Mouse (Mus musculus) left cerebral cortex, postnatal 4 days (tissue): ENCODE results near the gene Zc3h13. TPM values are rescaled to one million over a fixed set of nuclear protein-coding genes. Genes with fewer than 3 reads are reported as not detected.

Experiments
- DNase-seq: peaks from one replicate; pipeline ENCODE4 v3.0.0-alpha.2; 2022
- intact Hi-C: fragments of 180-260 bp; cut with DNase I; formaldehyde crosslinking; loops from one replicate; pipeline ENCODE4 v1.15.1; 2025
- total RNA-seq, 2 experiments: library from RNA; stranded (reverse); gene quantifications; 2 replicates each; pipeline ENCODE4 v1.2.3; 2021

Zc3h13 gene
- total RNA-seq, result 10 to 100 TPM; 57.0 to 66.0 TPM

DNA sequence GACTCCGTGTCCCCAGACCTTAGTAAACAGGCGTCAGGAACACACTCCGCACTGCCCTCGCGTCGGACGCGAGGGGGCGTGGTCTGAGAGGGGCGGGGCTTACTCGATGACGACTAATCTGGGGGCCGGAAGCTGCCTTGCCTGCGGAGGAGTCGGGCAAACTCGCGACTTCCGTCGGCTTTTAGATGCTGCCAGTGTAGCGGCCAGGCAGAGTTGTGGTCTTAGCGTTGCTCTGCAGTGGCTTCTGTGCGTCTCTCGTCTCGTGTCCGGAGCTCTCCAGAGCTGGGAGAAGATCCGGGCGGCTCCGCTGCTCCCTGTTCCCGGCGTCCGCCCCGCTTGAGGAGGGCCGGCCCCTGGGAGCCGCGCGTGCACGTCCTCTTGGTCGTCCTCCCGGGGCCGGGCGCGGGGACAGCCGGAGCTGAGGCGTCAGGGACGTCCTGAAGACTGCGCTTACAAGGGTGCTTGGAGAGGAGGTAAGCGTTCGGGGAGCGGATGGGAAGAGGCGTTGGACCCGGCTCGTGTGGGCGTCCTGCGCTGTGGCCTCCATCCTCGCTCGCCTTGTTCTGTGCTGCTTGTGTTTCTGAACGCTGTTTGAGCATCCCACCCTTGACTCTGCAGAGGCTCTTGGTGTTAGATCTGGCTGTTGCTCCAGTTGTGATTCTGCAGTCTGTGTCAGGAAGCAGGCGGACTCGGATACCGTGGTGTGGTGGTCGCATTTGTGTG is at the start of gene Zc3h13:
Gene Zc3h13 (plus strand): TSS at position 181 of the 723 bp plus-strand sequence.
- DNase-seq, result peak; percentile 97
- intact Hi-C loops, result loop anchor here (10.0 kb wide), 1 partner anchor 90 kb away; no protein-coding TSS in a partner anchor

DNA sequence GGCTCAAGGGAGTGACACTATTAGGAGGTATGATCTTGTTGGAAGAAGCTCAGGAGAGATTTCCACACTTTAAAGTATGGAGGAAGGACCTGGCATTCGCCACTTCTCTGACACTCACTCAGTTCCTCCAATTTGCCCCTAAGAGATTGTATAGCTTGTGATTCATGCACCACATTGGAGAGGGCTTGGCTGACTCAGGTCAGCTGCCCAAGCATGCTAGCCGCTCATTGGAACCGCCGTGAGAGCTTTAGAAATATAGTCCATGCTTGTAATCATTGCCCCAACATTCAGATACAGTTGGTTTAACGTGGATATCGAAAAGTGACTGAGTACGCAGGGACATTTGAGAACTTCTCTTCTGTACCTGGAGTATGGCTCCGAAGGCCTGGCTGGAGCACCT is 48.6 kb upstream of the Zc3h13 start:
- intact Hi-C loops, result no loop called here
- no peak for DNase-seq

DNA sequence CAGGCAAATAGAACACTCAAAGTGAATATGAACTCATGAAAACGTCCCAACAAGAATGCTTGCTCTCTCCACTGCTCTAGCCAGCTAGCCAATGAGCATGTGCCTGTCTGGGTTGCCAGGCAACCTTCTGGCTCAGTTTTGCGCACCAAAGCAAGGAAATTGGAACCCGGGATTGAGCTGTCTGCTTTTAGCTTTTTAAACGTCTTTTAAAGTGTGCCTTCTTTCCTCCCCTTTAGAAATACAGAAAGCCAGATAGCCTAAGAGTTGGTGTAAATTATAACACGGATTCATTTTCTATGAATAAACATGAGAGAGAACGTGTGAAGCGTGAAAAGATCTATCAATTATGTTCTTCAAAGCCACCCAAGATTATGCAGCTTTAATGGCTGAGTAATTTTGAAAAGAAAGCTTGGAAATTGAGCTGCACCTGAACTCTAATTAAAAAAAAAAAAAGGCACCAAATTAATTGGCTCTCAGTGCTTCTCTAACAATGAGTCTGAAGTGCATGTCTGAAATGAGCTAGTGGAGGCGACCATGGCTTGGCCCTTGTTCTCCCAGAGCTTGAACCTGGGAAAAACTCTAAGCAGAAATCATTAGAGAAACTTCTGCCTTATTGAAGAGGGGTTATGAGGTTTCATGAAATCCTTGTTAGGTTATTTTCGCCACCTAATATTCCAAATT is 48.1 kb upstream of the Zc3h13 start:
- intact Hi-C loops, result no loop called here
- peak; percentile 24 for DNase-seq

DNA sequence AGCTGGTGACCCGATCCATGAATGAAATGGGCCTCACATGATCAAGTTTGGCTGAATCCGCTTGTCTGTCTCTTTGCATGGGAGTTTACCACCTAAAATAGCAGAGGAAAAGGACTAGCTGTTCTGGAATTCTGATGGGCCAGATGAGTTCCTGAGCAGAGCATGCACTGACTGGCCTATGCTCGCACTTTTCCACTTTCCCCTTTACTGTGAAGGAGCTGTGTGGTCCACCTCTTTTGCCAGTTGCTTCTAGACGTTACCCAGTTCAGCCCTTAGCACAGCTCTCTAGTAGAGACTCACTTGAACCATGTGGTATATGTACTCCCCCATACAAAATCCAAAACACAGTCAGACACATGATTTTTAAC is 47.6 kb upstream of the Zc3h13 start:
- no peak for DNase-seq
- intact Hi-C loops, result no loop called here

DNA sequence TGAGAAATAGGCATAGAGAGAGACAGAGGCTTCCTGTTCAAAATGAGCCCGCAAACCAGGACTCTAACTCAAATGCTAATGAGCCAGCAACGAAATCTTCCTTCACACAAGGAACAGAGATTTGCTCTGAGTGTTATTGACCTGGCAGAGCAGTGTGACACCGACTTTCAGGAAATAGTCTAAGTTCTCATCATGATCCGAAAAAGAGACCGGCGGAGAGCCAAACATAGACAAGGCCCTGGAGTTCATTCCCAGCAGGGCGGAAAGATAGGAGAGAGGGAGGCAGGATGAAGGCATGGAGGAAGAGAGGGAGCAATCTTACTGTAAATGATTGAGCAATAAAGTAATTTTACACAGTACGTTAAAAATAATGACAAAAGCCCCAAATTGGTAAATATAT is 47.1 kb upstream of the Zc3h13 start:
- intact Hi-C loops, result no loop called here
- no peak for DNase-seq

DNA sequence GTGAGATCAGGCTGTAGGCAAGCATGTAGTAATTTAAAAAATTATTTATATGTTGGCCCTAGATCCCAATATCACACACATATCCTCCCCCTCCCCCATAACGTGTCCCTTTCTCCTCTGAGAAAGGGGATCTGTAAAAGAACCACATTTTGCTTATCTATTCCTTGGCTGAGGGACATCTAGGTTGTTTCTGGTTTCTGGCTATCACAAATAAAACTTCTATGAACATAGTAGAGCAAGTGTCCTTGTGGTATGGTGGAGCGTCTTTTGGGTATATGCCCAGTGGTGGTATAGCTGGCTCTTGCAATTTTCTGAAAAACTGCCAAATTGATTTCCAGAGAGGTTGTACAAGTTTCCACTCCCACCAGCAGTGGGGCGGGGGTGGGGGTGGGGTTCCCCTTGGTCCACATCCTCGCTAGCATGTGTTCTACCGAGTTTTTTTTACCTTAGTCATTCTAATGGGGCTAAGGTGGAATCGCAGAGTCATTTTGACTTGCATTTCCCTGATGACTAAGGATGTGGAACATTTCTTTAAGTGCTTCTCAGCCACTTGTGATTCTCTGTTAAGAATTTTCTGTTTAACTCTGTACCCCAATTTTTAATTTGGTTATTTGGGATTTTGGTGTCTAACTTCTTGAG is 46.0 kb upstream of the Zc3h13 start:
- intact Hi-C loops, result no loop called here
- no peak for DNase-seq

DNA sequence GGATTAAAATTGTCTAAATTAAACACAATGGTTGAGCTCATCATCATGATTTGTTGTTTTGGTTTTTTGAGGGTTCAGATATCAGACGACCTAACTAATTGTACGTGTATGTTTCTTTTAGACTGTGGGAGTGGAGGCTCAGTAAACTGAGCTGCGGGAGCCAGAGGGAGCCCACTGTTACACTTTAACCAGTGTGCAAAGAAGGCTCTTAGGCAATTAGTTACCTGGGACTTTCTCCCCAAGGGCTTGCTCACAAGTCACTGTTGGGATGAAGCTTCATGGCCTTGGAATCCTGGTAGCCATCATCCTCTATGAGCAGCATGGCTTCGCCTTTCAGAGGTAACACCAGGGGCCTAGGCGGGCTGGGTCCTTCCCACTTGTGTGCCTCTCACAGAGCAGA is 42.1 kb upstream of the Zc3h13 start, which contains the start of gene Cpb2:
Gene Cpb2 (plus strand): TSS at position 201 of the 400 bp plus-strand sequence.
- DNase-seq, result no peak
- intact Hi-C loops, result no loop called here

DNA sequence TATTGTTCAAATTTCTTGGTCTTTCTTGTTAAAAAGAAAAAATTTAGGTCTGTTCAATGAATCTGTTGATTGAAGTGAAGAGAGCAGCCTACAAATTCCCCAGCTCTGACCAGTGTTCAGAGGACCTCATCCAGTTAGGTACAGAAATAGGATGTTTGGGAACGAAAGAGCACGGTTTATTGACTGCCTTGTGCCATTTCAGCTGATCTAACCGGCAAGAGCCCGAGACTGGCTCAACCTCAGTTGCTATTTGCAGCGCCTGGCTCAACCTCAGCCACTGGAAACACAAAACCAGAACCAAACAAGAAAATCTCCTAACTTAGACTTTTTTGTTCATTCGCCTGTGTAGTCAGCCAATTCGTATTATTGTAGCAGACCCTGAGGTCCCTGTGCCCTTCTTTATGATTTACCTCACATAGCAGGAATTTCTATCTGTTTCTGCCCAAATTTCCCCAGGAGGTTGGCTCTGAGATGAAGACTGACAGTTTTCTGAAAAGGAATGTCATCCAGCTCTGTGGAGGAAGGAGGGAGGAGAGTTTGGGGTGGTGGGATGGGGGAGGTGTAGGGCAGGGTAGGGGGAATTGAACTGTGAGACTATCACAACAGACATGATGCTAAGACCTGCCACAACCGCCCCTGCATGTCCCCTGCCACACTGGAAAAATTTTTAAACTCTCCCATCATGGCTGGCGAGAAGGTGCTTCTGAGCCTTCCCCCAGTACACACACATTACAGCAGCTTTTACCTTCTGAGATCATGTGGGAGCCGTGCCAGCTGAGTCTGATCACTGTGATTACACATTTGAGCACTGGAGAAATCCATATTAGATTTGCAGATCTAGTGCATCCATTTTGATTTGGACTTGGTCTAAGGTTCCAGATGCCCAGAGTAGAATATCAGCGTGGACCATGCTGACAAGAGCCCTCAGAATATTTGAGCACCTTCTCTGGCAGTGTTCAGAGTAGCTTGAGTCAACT is 37.9 kb upstream of the Zc3h13 start:
- intact Hi-C loops, result no loop called here
- no peak for DNase-seq

DNA sequence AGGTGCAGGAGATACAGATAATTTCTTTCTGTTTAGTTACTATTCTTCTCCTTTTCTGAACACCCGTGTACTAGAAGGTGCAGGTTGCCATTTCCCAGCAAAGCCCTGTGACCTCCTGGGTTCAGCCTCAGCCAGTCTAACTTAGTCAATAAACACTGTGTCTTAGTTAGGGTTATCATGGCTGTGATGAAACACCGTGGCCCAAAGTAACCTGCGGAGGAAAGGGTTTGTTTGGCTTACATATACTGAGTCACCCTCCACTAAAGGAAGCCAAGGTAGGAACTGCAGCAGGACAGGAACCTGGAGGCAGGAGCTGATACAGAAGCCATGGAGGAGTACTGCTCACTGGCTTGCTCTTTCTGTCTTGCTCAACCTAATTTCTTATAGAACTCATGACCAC is 33.7 kb upstream of the Zc3h13 start:
- DNase-seq, result no peak
- intact Hi-C loops, result no loop called here

DNA sequence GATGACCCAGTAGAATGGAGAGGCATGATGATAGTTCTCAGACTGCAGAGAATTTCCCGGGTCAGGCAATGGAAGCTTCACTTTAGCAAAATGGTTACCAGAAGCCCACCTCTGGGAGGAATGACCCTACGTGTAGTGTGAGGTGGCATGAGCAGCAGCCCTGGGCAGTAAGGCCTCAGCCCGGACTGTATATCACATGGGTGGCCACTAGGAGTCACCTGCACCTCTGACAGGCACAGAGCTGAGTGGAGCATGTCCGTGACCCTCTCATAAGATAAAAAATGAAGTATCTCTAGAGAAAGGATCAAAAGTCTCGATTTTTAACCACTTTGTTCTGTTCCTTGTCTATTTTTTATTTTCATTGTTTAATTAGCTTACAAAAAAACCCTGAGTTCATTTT is 27.7 kb upstream of the Zc3h13 start:
- intact Hi-C loops, result no loop called here
- peak; percentile 6 for DNase-seq

DNA sequence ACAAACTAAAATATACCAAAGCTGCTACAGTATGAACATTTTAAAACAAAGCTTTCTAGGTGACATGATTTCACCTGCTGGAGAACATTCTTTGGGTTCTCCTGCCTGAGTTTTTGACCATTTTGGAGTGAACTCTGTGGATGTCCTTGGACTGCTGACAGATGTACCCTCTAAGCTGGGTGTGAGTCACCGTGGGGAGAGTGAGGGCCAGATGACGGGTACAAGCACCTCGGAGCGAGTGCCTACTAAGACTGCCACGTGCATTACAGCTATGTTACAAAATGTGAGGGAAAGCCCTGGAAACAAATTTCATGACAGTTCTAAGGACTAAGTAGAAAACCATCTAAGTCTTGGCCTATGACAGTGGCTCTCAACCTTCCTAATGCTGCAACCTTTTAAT is 14.6 kb upstream of the Zc3h13 start:
- intact Hi-C loops, result no loop called here

DNA sequence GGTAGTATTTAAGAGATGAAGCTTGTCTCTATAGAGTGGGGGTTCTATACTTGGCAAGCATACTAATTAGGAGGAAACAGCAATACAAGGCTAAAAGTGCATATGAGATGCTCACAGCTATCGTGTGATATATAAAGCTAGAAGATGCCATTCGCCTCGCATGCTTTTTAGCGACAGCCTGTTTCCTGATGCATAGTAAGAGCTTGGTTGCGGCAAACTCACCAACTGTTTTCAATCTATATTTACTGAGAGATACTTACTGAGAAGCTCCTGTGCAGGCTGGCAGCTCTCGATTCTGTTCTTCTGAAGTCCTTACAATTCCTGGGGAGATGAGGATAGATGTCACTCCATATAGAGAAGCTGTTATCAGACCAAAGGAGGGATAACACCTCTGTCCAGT is 4.5 kb upstream of the Zc3h13 start:
- intact Hi-C loops, result loop anchor here (10.0 kb wide), 1 partner anchor 85 kb away; no protein-coding TSS in a partner anchor
- DNase-seq, result no peak

More for the DNA sequence above, 14.6 kb upstream of the Zc3h13 start:
- no peak for DNase-seq

DNA sequence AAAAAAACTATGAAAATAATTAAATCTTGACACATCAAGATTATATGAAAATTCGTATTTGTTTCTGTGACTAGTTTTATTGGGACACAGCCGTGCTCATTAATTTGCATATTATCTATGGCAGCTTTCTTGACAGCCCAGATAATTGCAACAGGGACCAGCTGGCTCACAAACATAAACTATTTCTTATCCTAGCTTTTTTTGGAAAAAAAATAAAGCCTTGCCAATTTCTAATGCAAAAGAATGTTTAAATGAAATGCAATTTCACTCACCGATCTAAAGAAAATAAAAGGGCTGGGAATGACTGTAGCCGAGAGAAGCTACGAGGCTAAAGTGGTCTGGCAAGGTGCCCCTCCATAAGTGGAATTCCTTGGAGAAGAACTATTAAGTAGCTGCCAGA is 3.8 kb upstream of the Zc3h13 start:
- intact Hi-C loops, result loop anchor here (10.0 kb wide), 1 partner anchor 86 kb away; no protein-coding TSS in a partner anchor
- no peak for DNase-seq

DNA sequence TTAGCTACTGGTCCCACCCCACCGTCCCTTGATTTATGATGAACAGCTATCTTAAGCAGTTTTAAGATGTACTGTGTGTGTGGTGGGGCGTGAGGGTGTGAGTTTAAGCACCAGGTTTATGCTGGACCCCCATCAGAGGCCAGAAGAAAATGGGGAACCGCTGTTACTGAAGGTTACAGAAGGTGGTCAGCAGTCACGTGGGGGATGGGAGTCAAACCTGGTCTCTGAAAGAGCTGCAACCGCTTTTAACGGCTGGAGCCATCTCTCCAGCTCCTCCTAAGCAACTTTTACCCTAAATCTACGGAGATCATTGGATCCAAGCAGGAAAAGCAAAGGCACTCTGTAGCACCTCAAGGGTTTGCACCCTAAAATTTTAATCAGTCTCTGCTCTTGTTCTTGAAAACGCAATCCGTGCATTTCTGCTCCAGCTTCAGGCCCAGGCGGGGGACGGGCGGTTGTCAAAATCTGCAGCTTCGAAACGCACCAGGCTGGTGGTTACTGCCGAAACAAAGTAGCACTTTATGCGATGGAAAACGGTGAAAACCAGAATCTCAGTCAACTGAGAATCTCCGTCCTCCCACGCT is 472 bp upstream of the Zc3h13 start:
- intact Hi-C loops, result loop anchor here (10.0 kb wide), 1 partner anchor 89 kb away; no protein-coding TSS in a partner anchor
- peak; percentile 20 for DNase-seq

DNA sequence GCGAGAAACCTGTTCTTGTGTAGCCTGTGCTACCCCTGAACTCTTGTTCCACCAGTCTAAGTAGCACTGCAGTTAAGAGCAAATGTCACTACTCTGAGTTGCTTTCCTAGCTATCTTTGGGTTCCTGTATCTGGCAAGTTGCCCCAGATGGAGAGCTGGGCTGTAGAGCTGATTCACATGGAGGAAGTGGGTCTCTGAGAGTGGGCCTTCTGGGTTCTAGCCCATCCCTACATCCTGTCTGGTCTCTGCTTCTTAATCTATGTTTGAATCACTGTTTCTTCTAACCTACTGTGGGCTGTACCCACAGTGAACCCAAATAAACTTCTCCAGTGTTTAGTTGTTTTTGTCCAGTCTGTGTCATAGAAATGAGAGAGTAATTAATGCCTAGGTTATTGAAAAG is 16.9 kb downstream of the Zc3h13 start:
- intact Hi-C loops, result no loop called here
- no peak for DNase-seq

DNA sequence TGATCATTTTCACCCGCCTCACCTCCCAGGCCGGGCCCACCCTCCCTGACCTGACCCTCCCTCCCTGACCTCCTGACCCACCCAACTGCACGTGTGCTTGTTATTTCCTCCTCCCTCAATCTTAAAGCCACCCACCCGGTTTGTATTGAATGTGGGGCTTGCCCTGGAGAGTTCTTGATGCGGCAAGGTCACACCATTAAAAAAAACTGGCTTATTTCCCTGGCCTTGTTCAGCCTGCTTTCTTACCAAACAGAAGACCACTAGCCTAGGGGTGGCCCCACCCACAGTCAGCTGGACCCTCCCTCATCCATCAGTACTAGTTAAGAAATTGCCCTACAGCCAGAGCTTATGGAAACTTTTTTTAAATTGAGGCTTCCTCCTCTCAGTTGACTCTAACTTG is 19.6 kb downstream of the Zc3h13 start:
- no peak for DNase-seq
- intact Hi-C loops, result no loop called here

DNA sequence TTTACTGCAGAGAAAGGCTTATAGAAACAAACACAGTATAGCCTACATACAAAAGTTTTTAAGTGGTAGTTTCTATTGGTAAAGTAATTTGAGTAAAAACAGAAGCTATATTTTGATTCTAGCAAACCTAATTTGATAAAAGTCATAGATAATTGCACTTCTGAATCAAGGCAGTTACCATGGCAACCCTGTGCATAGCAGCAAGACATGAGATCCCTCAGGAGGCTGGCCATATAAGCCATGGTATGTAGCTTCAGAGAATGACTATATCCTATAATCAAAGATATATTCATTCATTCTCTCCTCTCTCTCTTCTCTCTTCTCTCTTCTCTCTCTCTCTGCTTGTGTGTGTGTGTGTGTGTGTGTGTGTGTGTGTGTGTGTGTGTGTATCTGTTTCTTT is 23.7 kb downstream of the Zc3h13 start:
- DNase-seq, result no peak
- intact Hi-C loops, result no loop called here

DNA sequence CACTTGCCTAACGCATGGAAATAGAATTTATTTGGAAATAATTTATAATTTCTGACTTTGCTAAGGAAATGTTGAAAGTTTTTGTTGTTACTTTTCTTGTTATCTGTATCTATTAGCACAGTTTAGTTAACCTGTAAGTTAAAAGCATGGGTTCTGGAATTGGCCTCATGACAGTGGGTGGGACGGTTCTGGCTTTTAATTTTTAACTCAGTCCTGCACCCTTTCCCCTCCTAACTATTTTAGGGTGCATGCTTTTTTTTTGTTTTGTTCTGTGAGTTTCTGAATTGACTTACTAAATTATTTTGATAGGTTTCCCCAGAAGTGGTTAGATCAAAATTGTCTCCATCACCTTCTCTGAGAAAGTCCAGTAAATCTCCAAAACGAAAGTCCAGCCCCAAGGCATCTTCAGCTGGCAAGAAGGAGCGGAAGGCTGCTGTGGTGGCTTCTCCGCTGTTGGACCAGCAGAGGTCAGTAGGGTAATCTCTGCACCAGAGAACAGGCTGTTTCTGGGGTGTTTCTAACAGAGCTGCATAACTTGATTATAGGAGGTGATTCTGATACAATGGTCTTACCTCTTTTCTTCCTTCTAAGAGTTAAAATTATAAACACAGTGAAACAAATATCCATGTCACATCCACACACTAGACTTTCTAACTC is 25.3 kb downstream of the Zc3h13 start:
- intact Hi-C loops, result no loop called here
- DNase-seq, result peak; percentile 21

DNA sequence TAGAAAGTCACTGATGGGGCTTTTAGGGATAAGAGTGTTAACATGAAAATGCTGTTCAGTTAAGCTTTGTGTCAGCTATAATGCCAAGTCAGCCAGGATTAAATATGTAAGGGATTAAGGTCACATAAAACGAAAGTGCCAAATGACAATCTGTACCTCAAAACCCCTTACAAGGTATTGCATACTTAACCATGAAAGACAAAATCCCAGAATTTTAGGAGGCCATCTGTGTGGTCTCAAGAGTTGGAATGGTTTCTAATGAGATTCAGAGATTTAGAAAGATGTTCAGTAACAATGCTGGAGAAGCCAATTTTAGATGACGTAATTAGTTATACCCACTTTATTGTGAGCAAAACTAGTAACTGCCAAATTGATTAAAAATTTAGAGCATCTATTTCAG is 30.3 kb downstream of the Zc3h13 start:
- DNase-seq, result no peak
- intact Hi-C loops, result no loop called here

DNA sequence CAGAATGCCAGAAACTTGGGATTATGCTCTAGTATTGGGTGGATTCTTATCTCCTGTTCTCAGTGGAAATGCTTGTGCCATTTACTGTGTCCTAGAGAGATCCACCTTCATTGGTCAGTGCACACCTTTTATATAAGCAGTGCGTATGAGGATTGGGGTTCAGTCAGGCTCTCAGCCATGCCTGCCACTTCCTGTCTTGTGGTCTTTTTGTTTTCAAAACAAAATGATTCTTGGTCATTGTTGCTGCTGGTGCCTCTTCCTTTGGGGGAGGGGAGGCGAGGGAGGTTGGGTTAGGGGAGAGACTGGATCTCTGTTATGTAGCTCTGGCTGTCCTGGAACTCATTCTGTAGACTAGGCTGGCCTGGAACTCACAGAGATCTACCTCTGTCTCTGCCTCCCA is 34.6 kb downstream of the Zc3h13 start:
- intact Hi-C loops, result no loop called here
- DNase-seq, result no peak
